Mouse (Mus musculus): ENCODE measurements around the gene Slc25a45. TPM values are rescaled to one million over a fixed set of nuclear protein-coding genes. Genes with fewer than 3 reads are reported as not detected.

Gene Slc25a45
- total RNA-seq, 2 experiments from 2014 or later = 3.5 to 3.6 TPM

DNA sequence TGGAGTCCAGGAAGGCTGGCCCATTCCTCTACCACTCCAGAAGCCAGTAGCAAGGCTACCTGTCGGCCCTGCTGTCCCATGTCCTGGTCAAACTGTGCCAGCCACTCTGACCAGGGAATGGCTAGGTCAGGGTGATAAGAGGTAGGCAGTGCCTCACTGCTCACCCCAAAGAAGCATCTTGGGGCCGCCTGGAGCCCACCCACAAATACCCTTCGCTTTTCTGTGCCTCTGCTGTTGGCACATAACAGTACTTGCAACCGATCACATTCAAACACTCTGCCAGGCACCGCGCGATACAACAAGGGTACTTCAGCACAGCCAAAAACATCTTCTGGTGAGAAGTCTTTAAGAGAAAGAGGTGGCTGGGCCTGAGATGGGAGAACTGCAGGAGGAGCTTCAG is 14.7 kb downstream of the Slc25a45 start:
- no peak for TF ChIP-seq CTCF (conservative IDR thresholded peaks at IDR 0.05)
- DNase-seq (ENCODE audit: low spot score in 2 of 2) = no peak
- no peak overlapping the region for H3K4me3 ChIP-seq
- no peak overlapping the region for H3K27ac ChIP-seq

- H3K4me3 ChIP-seq = no peak overlapping the region
- no peak for DNase-seq (ENCODE audit: low spot score in 2 of 2)
- no peak overlapping the region for H3K27ac ChIP-seq
- no peak for TF ChIP-seq CTCF (conservative IDR thresholded peaks at IDR 0.05)
These were observed 15.1 kb downstream of the Slc25a45 start for GRCm38 (mm10) chr19:5892735-5893134.

DNA sequence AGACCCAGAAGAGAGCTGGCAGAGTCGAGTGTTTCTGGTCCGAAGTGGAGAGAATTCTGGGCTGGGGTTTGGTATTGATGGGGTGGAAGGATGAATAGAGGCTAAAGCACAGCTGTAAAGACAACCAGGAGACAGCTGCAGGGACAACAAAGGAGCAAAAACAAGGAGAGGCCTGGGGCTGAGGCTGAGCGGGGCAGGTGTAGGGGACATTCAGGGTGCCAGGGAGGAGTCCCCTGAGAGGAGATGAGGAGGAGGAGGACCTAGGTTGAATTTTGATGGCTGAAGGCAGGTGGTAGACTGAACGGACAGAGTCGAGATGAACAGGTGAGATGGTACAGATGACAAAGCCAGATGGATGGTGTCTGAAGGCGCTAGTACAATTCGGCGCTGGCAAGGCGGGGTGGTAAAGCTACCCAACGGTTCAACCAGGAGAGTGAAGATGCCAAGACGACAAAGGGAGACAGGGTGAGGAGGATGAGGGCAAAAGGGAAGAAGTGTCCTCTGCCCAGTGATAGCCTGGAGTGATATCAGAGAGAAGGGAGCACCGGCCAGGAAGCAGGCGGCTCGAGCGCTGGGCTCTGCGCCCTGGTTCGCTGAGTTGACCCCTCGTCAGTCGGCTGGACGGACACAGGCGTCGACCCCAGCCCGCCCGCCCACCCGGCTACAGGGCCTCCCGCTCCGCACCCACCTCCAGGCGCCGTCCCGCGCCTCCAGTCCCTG is 15.8 kb downstream of the Slc25a45 start:
- H3K4me3 ChIP-seq = peak overlapping the region; percentile 65
- no peak for TF ChIP-seq CTCF (conservative IDR thresholded peaks at IDR 0.05)
- DNase-seq (ENCODE audit: low spot score in 2 of 2) = no peak
- peak overlapping the region; percentile 87 for H3K27ac ChIP-seq

DNA sequence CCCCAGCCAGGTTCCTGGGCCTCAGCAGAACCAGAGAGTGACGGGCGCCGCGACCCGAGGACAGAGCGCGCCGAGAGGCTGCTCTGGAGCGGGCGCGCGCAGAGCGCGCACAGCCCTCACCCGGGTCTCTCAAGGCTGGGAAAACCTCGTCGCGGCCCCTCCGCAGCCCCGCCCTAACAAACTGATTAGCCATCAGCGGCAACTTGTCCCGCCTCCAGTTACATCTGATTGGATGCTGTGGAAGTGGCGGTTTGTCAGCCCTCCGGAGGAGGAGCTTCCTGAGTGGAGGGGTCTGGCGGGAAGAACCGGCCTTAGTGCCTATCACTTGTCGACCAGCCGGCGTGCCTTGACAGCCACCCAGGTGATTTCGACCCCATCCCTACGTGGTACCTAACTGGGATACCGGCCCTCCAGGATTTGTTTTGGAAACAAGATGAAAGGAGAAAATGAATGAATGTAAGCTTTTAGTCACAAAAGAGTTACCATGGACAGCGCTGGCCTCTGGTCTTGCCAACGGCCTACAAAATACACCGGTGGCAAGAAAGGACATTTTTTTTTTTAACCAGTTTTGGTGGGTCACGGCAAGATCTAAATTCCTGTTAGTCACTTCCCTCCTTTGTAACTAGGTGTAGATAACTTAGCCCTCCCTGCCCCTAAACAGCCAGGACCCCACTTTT is 16.5 kb downstream of the Slc25a45 start, which contains the start of gene Tigd3:
Gene Tigd3 (minus strand): TSS at position 148 of the 677 bp plus-strand sequence.
- peak within 1 kb of the TSS; percentile 65 for H3K4me3 ChIP-seq
- H3K27ac ChIP-seq = peak within 1 kb of the TSS; percentile 87
- no peak for TF ChIP-seq CTCF (conservative IDR thresholded peaks at IDR 0.05)
- peak; percentile 93 to 96 for DNase-seq (ENCODE audit: low spot score in 2 of 2)

- no peak for TF ChIP-seq CTCF (conservative IDR thresholded peaks at IDR 0.05)
- no peak for DNase-seq (ENCODE audit: low spot score in 2 of 2)
- no peak overlapping the region for H3K4me3 ChIP-seq
- no peak overlapping the region for H3K27ac ChIP-seq
These were observed 29.7 kb downstream of the Slc25a45 start for GRCm38 (mm10) chr19:5907275-5907674.

DNA sequence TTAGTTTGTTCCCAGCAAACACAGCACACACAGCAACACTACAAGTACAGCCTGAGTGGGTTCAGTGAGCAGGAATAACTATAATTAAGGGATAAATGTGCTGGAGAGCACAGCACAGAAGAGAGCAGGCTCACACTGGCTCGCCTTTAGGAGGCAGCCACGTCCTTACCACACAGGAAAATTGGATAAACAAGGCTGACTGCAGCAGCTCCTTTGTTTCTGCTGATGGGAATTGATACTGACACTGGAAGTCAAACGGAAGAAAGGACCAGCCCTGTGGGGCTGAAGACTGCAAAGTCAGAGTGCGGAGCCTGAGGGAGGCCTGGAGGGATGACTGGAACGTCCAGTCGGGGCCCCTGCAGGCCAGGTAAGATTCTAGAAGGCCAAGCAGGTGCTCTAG is 32.6 kb downstream of the Slc25a45 start:
- TF ChIP-seq CTCF (conservative IDR thresholded peaks at IDR 0.05) = peak; percentile 21; the same call in 1 of the 2 replicates
- Histone ChIP-seq H3K4me3 (peak overlapping the region; percentile 25; the same call in 1 of the 2 replicates), H3K27ac (peak overlapping the region; percentile 55)
- DNase-seq (ENCODE audit: low spot score in 2 of 2) = no peak

DNA sequence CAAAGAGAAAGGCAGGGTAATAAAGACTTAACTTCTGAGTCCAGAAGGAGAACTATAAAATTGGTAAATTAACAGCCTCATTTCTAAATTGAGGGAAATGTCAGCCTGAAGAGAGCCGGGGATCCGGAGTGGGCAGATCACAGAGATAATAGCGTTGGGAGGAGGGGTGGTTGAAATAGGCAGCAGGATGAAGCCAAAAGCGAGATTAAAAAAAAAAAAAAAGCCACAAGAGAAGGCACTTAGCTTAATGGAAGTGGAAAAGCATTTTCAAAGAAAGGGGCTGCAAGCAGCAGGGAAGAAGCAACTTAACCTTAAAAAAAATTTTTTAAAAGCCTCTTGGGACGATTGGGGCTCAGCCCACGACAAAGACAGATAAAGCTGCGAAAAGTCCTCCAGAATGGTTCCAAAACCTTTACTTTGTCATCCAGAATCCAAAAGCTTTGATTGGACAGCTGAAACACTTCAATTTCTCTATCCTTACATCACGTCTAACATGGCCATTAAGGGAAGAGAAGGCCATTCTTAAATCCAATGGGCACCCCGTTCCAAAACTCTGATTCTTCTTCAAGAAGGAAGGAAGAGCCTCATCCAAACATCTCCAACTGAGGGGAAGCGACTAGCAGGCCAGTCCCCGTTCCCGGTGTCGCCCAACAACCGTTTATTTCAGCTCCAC is 34.0 kb downstream of the Slc25a45 start:
- no peak for TF ChIP-seq CTCF (conservative IDR thresholded peaks at IDR 0.05)
- DNase-seq (ENCODE audit: low spot score in 2 of 2) = no peak
- peak overlapping the region; percentile 94 for H3K27ac ChIP-seq
- H3K4me3 ChIP-seq = peak overlapping the region; percentile 97

DNA sequence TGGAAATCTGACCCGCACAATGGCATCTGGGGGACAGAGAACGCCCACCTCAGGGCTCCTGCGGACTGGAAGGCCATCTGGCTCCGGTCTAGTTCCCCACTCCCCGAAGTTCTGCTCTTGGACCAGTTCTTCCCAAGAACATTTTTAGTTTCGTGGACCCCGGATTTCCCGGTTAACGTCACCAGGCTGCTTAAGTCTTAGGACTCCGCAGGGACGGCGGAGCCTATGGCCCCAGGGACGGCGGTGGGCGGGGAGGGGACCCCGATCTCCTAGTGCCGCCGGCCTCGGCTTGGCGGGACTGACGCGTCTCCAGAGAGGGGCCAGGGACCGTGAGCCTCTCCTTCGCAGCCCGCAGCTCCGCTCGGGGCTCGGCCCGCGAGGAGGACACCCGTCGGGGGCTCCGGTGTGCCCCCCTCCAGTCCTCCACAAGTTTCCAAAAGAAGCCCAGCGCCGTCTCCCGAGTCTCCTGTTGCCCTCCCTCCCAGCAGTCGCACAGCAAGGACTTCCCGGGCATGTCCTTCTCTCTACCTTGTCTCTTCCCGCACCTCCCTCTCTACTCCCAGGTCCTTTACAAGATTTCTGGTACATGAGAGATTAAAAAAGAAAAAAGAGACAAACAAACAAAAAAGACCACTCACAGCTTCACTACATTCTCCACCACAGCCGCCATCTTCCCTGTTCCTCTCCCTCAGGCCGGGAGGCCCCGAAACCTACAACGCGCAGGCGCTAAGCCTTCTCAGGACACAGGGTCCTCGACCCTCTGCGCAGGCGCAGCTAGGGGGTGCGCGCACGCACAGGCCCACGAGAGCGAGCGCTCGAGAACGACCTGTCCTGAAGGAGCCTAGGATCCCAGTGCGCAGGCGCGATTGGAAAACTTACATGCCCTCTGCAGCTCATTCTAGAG is 34.7 kb downstream of the Slc25a45 start:
- TF ChIP-seq CTCF (conservative IDR thresholded peaks at IDR 0.05) = peak; percentile 29
- peak; percentile 99 for DNase-seq (ENCODE audit: low spot score in 2 of 2)
- Histone ChIP-seq H3K27ac (peak overlapping the region; percentile 94), H3K4me3 (peak overlapping the region; percentile 97)

DNA sequence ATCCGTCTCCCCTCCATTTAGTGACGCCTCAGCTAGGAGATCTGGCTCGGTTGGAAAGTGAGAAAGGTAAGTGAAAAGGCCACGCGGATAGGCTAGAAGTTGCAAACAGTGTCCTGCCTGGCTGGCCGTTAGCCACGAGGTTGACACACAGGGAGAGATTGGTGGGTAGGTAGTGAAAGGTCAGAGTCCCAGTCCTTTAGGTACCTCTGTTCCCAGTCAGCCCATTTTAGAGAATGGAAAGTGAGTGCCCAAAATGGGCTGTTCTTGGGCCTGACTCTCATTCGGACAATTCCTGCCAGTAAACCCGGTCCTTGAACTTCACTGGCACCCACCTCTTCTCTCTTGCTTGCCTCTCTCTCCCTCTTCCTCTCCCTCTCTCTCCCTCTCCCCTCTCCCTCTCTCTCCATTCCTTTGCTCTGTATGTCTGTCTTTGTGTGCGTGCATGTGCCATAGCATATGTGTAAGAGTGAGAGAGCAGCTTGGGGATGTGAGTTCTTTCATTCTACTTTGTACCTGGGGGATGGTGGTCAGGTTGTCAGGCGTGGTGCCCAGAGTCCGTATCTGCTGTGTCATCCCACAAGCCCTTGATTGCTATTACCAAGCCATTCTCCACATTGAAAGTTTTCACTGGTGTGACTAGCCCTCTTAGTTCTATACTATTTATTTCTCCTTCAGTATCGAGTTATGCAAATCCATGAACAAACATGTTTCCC is 35.6 kb downstream of the Slc25a45 start, which contains the start of gene Dpf2:
Gene Dpf2 (minus strand): TSS at position 4 of the 713 bp plus-strand sequence.
- TF ChIP-seq CTCF (conservative IDR thresholded peaks at IDR 0.05) = no peak
- H3K4me3 ChIP-seq = peak within 1 kb of the TSS; percentile 97
- peak within 1 kb of the TSS; percentile 94 for H3K27ac ChIP-seq
- DNase-seq (ENCODE audit: low spot score in 2 of 2) = no peak

GRCm38 (mm10) chr19:5921715-5922114 is 44.1 kb downstream of the Slc25a45 start:
- Histone ChIP-seq H3K4me3 (no peak overlapping the region), H3K27ac (no peak overlapping the region)
- TF ChIP-seq CTCF (conservative IDR thresholded peaks at IDR 0.05) = no peak
- no peak for DNase-seq (ENCODE audit: low spot score in 2 of 2)

DNA sequence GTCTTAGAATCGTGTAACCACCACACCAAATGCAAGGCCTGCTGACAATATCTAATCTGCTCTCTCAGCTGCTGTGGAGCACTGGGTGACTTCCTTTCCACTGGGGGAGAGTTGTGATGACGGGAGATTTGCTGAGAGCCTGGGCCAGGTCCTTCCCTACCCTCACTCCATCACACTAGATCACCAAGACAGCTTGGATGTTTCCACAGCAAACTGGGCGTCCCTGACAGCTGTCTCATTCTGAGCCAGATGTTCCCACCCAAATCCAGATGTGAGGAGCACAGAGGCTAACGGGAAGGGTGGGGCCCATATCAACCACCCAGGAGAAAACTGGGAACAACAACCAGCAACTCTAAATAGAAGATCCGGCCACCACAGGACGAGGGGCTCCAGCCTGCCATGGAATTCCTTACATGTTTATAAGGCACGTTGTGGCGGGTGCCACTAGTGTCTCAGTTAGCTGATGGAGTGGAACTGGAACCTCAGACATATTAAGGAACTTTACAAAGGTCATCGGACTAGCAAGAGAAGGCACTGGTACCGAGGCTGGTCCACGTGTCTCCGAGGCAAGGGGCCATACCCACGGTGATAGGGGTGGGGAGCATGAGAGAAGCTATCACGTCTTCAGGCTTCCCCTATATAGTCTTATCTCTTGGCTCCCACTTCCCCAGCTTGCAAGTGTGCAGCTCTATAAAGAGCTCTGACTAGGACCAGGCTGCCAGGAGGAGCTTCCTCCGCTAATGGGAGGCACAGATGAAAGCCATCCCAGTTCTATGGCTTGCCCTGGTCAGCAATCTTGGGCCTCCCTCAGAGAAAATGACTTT is 44.7 kb downstream of the Slc25a45 start:
- Histone ChIP-seq H3K4me3 (no peak overlapping the region; the same call in 1 of the 2 replicates), H3K27ac (0 out of 2 replicates have a peak overlapping the region, but pooled peaks have one; percentile 10)
- TF ChIP-seq CTCF (conservative IDR thresholded peaks at IDR 0.05) = no peak
- no peak for DNase-seq (ENCODE audit: low spot score in 2 of 2)
